Mouse (Mus musculus) testis, adult 2 months (tissue): ENCODE results near the gene Aprt.

Source experiments
- CTCF ChIP-seq: fragments of 200-500 bp; IDR thresholded peaks from 2 replicates; pipeline ENCODE4 v1.5.1; 2012; ENCODE audit warnings: low read depth, mild to moderate bottlenecking, inconsistent platforms, low read length, moderate library complexity; ENCODE audit not compliant: control insufficient read depth, insufficient read depth, insufficient replicate concordance
- POLR2A ChIP-seq: fragments of 200-500 bp; IDR thresholded peaks from 2 replicates; pipeline ENCODE4 v1.6.1; 2012; ENCODE audit warnings: low read depth, mild to moderate bottlenecking, inconsistent platforms, low read length, moderate library complexity; ENCODE audit not compliant: control insufficient read depth

- no peak for TF ChIP-seq CTCF
- no peak for TF ChIP-seq POLR2A
Measured at GRCm38 (mm10) chr8:122569329-122569728, 7.4 kb downstream of the Aprt start.
